Mouse (Mus musculus) bone marrow macrophage, adult 2 months (primary cell): Measurements from ENCODE around the gene Afap1l2.

ENCODE experiments used
- CTCF ChIP-seq: IDR thresholded peaks from 2 replicates; pipeline ENCODE4 v1.5.1; 2012; ENCODE audit warnings: low read depth, mild to moderate bottlenecking, low read length, moderate library complexity
- POLR2A ChIP-seq: IDR thresholded peaks from 2 replicates; pipeline ENCODE4 v1.6.1; 2012; ENCODE audit warnings: mild to moderate bottlenecking, low read depth, low read length, borderline replicate concordance

DNA sequence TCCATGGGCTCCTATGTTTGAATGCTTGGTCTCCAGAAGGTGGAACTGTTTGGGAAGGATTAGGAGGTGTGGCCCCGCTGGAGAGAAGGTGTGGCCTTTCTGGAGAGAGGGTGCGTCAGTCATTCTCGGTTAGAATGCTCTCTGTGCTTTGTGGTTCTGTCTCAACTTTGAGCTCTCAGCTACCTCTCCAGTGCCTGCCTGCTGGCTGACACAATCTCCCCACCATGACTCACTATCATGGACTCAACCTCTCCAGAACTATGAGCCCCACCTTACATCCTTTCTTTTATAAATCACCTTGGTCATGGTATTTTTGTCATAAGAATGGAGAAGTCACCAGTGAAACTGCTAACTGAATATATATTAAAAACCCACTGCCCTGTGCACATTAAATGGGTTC is 93.4 kb downstream of the Afap1l2 start:
- TF ChIP-seq CTCF (no peak), POLR2A (no peak)
